ENCODE assay signal across 8 mouse cellular contexts in genomic region chr17:34591029-34591993, GRCm38 (mm10). TPM values are rescaled to one million over a fixed set of nuclear protein-coding genes. Genes with fewer than 3 reads are reported as not detected.
DNase-seq lines count a peak whose midpoint lies in the region; ATAC-seq and TF ChIP-seq lines count a peak whose summit lies in the region.

Gene Pbx2 (plus strand): TSS chr17:34591266.

- H3K4me3 ChIP-seq in ES-E14 (ENCODE audit: insufficient read depth in 1 of 2, low read depth in 1 of 2, low read length in 2 of 2, poor library complexity in 1 of 2, severe bottlenecking in 1 of 2), result peak within 1 kb of the TSS; percentile 86 to 87
- peak within 1 kb of the TSS; percentile 91 for H3K4me3 ChIP-seq in embryonic facial prominence, embryonic 11.5 days (ENCODE audit: low read depth, low read length)
- peak within 1 kb of the TSS; percentile 83 for H3K4me3 ChIP-seq in heart, embryonic 12.5 days
- H3K4me3 ChIP-seq in lung, embryonic 15.5 days, result peak within 1 kb of the TSS; percentile 87
- H3K4me3 ChIP-seq in olfactory bulb, adult 2 months (ENCODE audit: insufficient read depth, low read depth, low read length), result peak within 1 kb of the TSS; percentile 89

- 0 out of 2 replicates have a peak, but pooled peaks have one; percentile 7 for ATAC-seq in embryonic facial prominence, embryonic 11.5 days (replicated peaks; ENCODE audit: insufficient number of reproducible peaks, low FRiP score, low TSS enrichment, low read depth)
- peak; percentile 3; the same call in 1 of the 2 replicates for ATAC-seq in heart, embryonic 12.5 days (ENCODE audit: insufficient number of reproducible peaks, low FRiP score)
- 0 out of 2 replicates have a peak, but pooled peaks have one; percentile 2 for ATAC-seq in lung, embryonic 15.5 days (ENCODE audit: borderline replicate concordance, extremely low read depth, low FRiP score, low TSS enrichment)

- H3K27me3 ChIP-seq in embryonic facial prominence, embryonic 11.5 days (ENCODE audit: control insufficient read depth, insufficient read depth, low read length), result no peaks in the 10 kb centered on the region
- H3K27me3 ChIP-seq in heart, embryonic 12.5 days (replicated peaks), result no peaks in the 10 kb centered on the region
- H3K27me3 ChIP-seq in lung, embryonic 15.5 days, result no peaks in the 10 kb centered on the region

- no peaks in the 10 kb centered on the region for H3K9me3 ChIP-seq in ES-E14 (ENCODE audit: control insufficient read depth, insufficient read depth, low read depth, low read length)
- H3K9me3 ChIP-seq in embryonic facial prominence, embryonic 11.5 days (replicated peaks; ENCODE audit: control insufficient read depth, low read length), result no peaks in the 10 kb centered on the region
- H3K9me3 ChIP-seq in heart, embryonic 12.5 days (replicated peaks), result no peaks in the 10 kb centered on the region
- H3K9me3 ChIP-seq in lung, embryonic 15.5 days, result no peaks in the 10 kb centered on the region

- peak within 1 kb of the TSS; percentile 76; the same call in 1 of the 2 replicates for H3K27ac ChIP-seq in ES-E14 (ENCODE audit: insufficient read depth, low read depth, low read length, poor library complexity, severe bottlenecking)
- peak within 1 kb of the TSS; percentile 99 for H3K27ac ChIP-seq in embryonic facial prominence, embryonic 11.5 days (replicated peaks; ENCODE audit: low read depth, low read length)
- H3K27ac ChIP-seq in heart, embryonic 12.5 days (ENCODE audit: poor library complexity, severe bottlenecking), result peak within 1 kb of the TSS; percentile 97
- peak within 1 kb of the TSS; percentile 96 for H3K27ac ChIP-seq in lung, embryonic 15.5 days
- peak within 1 kb of the TSS; percentile 97 for H3K27ac ChIP-seq in olfactory bulb, adult 2 months (ENCODE audit: insufficient read depth, low read depth, low read length)

- peak within 1 kb of the TSS; percentile 93 for H3K4me2 ChIP-seq in embryonic facial prominence, embryonic 11.5 days (ENCODE audit: low read depth, low read length)
- peak within 1 kb of the TSS; percentile 76 for H3K4me2 ChIP-seq in heart, embryonic 12.5 days
- peak within 1 kb of the TSS; percentile 96 for H3K4me2 ChIP-seq in lung, embryonic 15.5 days

- peaks cover 19 to 42% of the 10 kb centered on the region in 2 experiments for H3K4me1 ChIP-seq in ES-E14 (ENCODE audit: control insufficient read depth in 2 of 2, insufficient read depth in 2 of 2, low read length in 2 of 2, poor library complexity in 1 of 2)
- H3K4me1 ChIP-seq in embryonic facial prominence, embryonic 11.5 days (ENCODE audit: control insufficient read depth, insufficient read depth, low read length), result peaks cover 33% of the 10 kb centered on the region
- peaks cover 68% of the 10 kb centered on the region for H3K4me1 ChIP-seq in heart, embryonic 12.5 days (replicated peaks)
- H3K4me1 ChIP-seq in lung, embryonic 15.5 days, result peaks cover 74% of the 10 kb centered on the region
- H3K4me1 ChIP-seq in olfactory bulb, adult 2 months (ENCODE audit: control insufficient read depth, insufficient read depth, low read length), result peaks cover 47% of the 10 kb centered on the region

- no peak for TF ChIP-seq CTCF in olfactory bulb, adult 2 months (IDR thresholded peaks at IDR 0.05; ENCODE audit: insufficient read depth, low read depth, low read length)

- peak within 1 kb of the TSS; percentile 87 for H3K9ac ChIP-seq in ES-E14 (ENCODE audit: insufficient read depth, low read depth, low read length, poor library complexity, severe bottlenecking)
- peak within 1 kb of the TSS; percentile 98 for H3K9ac ChIP-seq in embryonic facial prominence, embryonic 11.5 days (replicated peaks; ENCODE audit: low read length)
- H3K9ac ChIP-seq in heart, embryonic 12.5 days, result peak within 1 kb of the TSS; percentile 98
- H3K9ac ChIP-seq in lung, embryonic 15.5 days, result peak within 1 kb of the TSS; percentile 93

- DNase-seq in 3T3-L1 (ENCODE audit: low read depth, low spot score) (peak; percentile 42), ES-E14 (ENCODE audit: low read depth, low spot score) (no peak)
- DNase-seq in embryonic facial prominence, embryonic 11.5 days (ENCODE audit: low spot score), result peak; percentile 60
- peak; percentile 43 for DNase-seq in kidney, postnatal 14 days
- no peak for DNase-seq in right cerebral cortex, postnatal 36 days (ENCODE audit: low spot score in 2 of 2)

- peaks cover 19% of the 10 kb centered on the region; the same call in 1 of the 2 replicates for H3K36me3 ChIP-seq in ES-E14 (ENCODE audit: control insufficient read depth, insufficient read depth, low read length, poor library complexity, severe bottlenecking)
- H3K36me3 ChIP-seq in embryonic facial prominence, embryonic 11.5 days (replicated peaks; ENCODE audit: control insufficient read depth, insufficient read depth, low read depth, low read length), result peaks cover 3% of the 10 kb centered on the region; the same call in 1 of the 2 replicates
- H3K36me3 ChIP-seq in heart, embryonic 12.5 days, result peaks cover 27% of the 10 kb centered on the region
- H3K36me3 ChIP-seq in lung, embryonic 15.5 days, result peaks cover 21% of the 10 kb centered on the region

- in situ Hi-C loops in ES-E14 (cut with MboI; ENCODE audit: low sequenced_read_pairs in 2 of 2, unreplicated experiment in 2 of 2), result no loop called here

- WGBS in embryonic facial prominence, embryonic 11.5 days, result 3% methylated on average over 21 of the region's 21 CpGs
- 5% methylated on average over 21 of the region's 21 CpGs for WGBS in heart, embryonic 12.5 days
- 5% methylated on average over 21 of the region's 21 CpGs for WGBS in lung, embryonic 15.5 days
- WGBS in olfactory bulb, adult 2 months, result 7% methylated on average over 21 of the region's 21 CpGs

- no peak for TF ChIP-seq POLR2A in olfactory bulb, adult 2 months (IDR thresholded peaks at IDR 0.05; ENCODE audit: insufficient read depth, low read depth, low read length)

TF ChIP-seq in ES-E14, 5 proteins besides CTCF, POLR2A, EP300 and RAD21:
- TF ChIP-seq HCFC1 (IDR thresholded peaks at IDR 0.05; ENCODE audit: borderline replicate concordance, insufficient read depth, low read length), result no peak
- TF ChIP-seq MAFK (IDR thresholded peaks at IDR 0.05; ENCODE audit: insufficient read depth, low read depth, low read length), result no peak
- no peak for TF ChIP-seq ZC3H11A (IDR thresholded peaks at IDR 0.05; ENCODE audit: borderline replicate concordance, low read depth, low read length)
- TF ChIP-seq CHD2 (IDR thresholded peaks at IDR 0.05; ENCODE audit: low read depth, low read length), result no peak
- no peak for TF ChIP-seq ZNF384 (IDR thresholded peaks at IDR 0.05; ENCODE audit: low read depth, low read length)

RNA-seq across cellular contexts. Expression of gene Pbx2, which starts in this region (rescaled TPM):
- total RNA-seq in ES-E14 (2012; rRNA removed), result 36.0 and 47.2 TPM in 2 replicates
- 17.9 and 21.2 TPM in 2 replicates for polyA plus RNA-seq in embryonic facial prominence, embryonic 11.5 days (2014; fragmentation: Nextera tagmentation; extraction: Ambion mirVana)
- polyA plus RNA-seq in heart, embryonic 12.5 days (2016; fragmentation: Nextera tagmentation; extraction: Ambion mirVana), result 13.0 and 13.2 TPM in 2 replicates
- polyA plus RNA-seq in lung, embryonic 15.5 days (2015; fragmentation: Nextera tagmentation; extraction: Ambion mirVana), result 8.8 and 9.8 TPM in 2 replicates
- polyA plus RNA-seq in olfactory bulb, adult 2 months (2012; ENCODE audit: insufficient read depth, insufficient read length, low replicate concordance, missing spikeins), result not detected in 2 replicates

Comparison
In these comparisons a context has a peak if more than half of its experiments do, and no peak if none do; other contexts are left out.
1. DNase-seq: peak in 3T3-L1 (single experiment), embryonic facial prominence, embryonic 11.5 days (single experiment) and kidney, postnatal 14 days (single experiment); none in ES-E14 (single experiment) and right cerebral cortex, postnatal 36 days (0 of 2).
2. Peak in every context shown above with its lines, with median percentiles within 50 percentile points of each other: H3K27ac ChIP-seq, H3K4me3 ChIP-seq, H3K9ac ChIP-seq, ATAC-seq and H3K4me2 ChIP-seq.